Mouse (Mus musculus) cerebellum, adult 18-20 months (tissue): ENCODE measurements around the gene Radil.

Source experiments
- DNase-seq, 2 experiments: peaks; one replicate each; pipeline ENCODE4 v3.0.0; 2021

Radil gene

GRCm38 (mm10) chr5:142478829-142479435 lies 72.0 kb downstream of the Radil start:
- peak; percentile 81 to 91 for DNase-seq

- no peak for DNase-seq
These were observed 72.9 kb downstream of the Radil start for GRCm38 (mm10) chr5:142477866-142478615.

GRCm38 (mm10) chr5:142477346-142477745 lies 73.6 kb downstream of the Radil start:
- peak; percentile 60 to 73 for DNase-seq

GRCm38 (mm10) chr5:142475669-142476068 lies 75.2 kb downstream of the Radil start:
- DNase-seq: no peak

- peak in 1 of 2 experiments; percentile 34 for DNase-seq
These were observed 77.2 kb downstream of the Radil start for GRCm38 (mm10) chr5:142473696-142474095.

- no peak for DNase-seq
These were observed 81.1 kb downstream of the Radil start for GRCm38 (mm10) chr5:142469796-142470195.

GRCm38 (mm10) chr5:142468375-142468774 lies 82.5 kb downstream of the Radil start:
- DNase-seq: no peak

- peak; percentile 89 to 95 for DNase-seq
These were observed 87.1 kb downstream of the Radil start, which contains the start of gene Ap5z1 for GRCm38 (mm10) chr5:142463461-142464454. Gene Ap5z1 (plus strand): TSS chr5:142463944.

GRCm38 (mm10) chr5:142463011-142463410 lies 87.9 kb downstream of the Radil start:
- DNase-seq: no peak

- no peak for DNase-seq
These were observed 88.3 kb downstream of the Radil start for GRCm38 (mm10) chr5:142462641-142462948.

- no peak for DNase-seq
These were observed 88.8 kb downstream of the Radil start for GRCm38 (mm10) chr5:142461942-142462640.

GRCm38 (mm10) chr5:142459834-142460233 lies 91.1 kb downstream of the Radil start:
- no peak for DNase-seq

- DNase-seq: no peak
These were observed 91.9 kb downstream of the Radil start for GRCm38 (mm10) chr5:142458791-142459557.

GRCm38 (mm10) chr5:142457345-142457744 lies 93.6 kb downstream of the Radil start:
- no peak for DNase-seq

- no peak for DNase-seq
These were observed 94.6 kb downstream of the Radil start for GRCm38 (mm10) chr5:142456318-142456717.

GRCm38 (mm10) chr5:142453742-142454141 lies 97.2 kb downstream of the Radil start:
- DNase-seq: no peak

GRCm38 (mm10) chr5:142451759-142452158 lies 99.1 kb downstream of the Radil start:
- no peak for DNase-seq

- no peak for DNase-seq
These were observed 100.1 kb downstream of the Radil start for GRCm38 (mm10) chr5:142450846-142451245.

- no peak for DNase-seq
These were observed 102.3 kb downstream of the Radil start for GRCm38 (mm10) chr5:142448623-142449022.

- peak; percentile 85 to 90 for DNase-seq
These were observed 102.8 kb downstream of the Radil start for GRCm38 (mm10) chr5:142448076-142448475.

GRCm38 (mm10) chr5:142445709-142446108 lies 105.2 kb downstream of the Radil start:
- DNase-seq: no peak
